Mouse (Mus musculus): ENCODE measurements at regions not wholly inside any gene's neighbourhood (a gene's known extent, or its start where the extent isn't known, plus 50 kb on each side); places are given as distances from the start of the nearest gene placed in this dataset.

- DNase-seq (ENCODE audit: low spot score in 2 of 2), result no peak
Observed at GRCm38 (mm10) chr13:15802043-15802795, 209.4 kb upstream of the Inhba start.

- no peak for DNase-seq (ENCODE audit: low spot score in 2 of 2)
Observed at GRCm38 (mm10) chr13:15803965-15804364, 207.7 kb upstream of the Inhba start.

GRCm38 (mm10) chr13:15806925-15807324 is 204.7 kb upstream of the Inhba start:
- DNase-seq (ENCODE audit: low spot score in 2 of 2), result no peak

GRCm38 (mm10) chr13:15822261-15822850 is 189.3 kb upstream of the Inhba start:
- no peak for DNase-seq (ENCODE audit: low spot score in 2 of 2)

- no peak for DNase-seq (ENCODE audit: low spot score in 2 of 2)
Observed at GRCm38 (mm10) chr13:15845806-15846205, 165.8 kb upstream of the Inhba start.

GRCm38 (mm10) chr13:15848017-15848416 is 163.6 kb upstream of the Inhba start:
- no peak for DNase-seq (ENCODE audit: low spot score in 2 of 2)

GRCm38 (mm10) chr13:15849129-15849528 is 162.5 kb upstream of the Inhba start:
- no peak for DNase-seq (ENCODE audit: low spot score in 2 of 2)

GRCm38 (mm10) chr13:15850358-15850757 is 161.3 kb upstream of the Inhba start:
- DNase-seq (ENCODE audit: low spot score in 2 of 2), result no peak

GRCm38 (mm10) chr13:15853022-15853566 is 158.6 kb upstream of the Inhba start:
- DNase-seq (ENCODE audit: low spot score in 2 of 2), result no peak

GRCm38 (mm10) chr13:15862941-15863340 is 148.7 kb upstream of the Inhba start:
- DNase-seq (ENCODE audit: low spot score in 2 of 2), result no peak

- no peak for DNase-seq (ENCODE audit: low spot score in 2 of 2)
Observed at GRCm38 (mm10) chr13:15863344-15863743, 148.3 kb upstream of the Inhba start.

GRCm38 (mm10) chr13:15867046-15867561 is 144.5 kb upstream of the Inhba start:
- no peak for DNase-seq (ENCODE audit: low spot score in 2 of 2)

- DNase-seq (ENCODE audit: low spot score in 2 of 2), result no peak
Observed at GRCm38 (mm10) chr13:15877606-15878005, 134.0 kb upstream of the Inhba start.

GRCm38 (mm10) chr13:15879576-15879975 is 132.1 kb upstream of the Inhba start:
- no peak for DNase-seq (ENCODE audit: low spot score in 2 of 2)

- DNase-seq (ENCODE audit: low spot score in 2 of 2), result no peak
Observed at GRCm38 (mm10) chr13:15890794-15891193, 120.9 kb upstream of the Inhba start.

GRCm38 (mm10) chr13:15891403-15891802 is 120.2 kb upstream of the Inhba start:
- DNase-seq (ENCODE audit: low spot score in 2 of 2), result no peak

- no peak for DNase-seq (ENCODE audit: low spot score in 2 of 2)
Observed at GRCm38 (mm10) chr13:15898201-15898600, 113.5 kb upstream of the Inhba start.

- no peak for DNase-seq (ENCODE audit: low spot score in 2 of 2)
Observed at GRCm38 (mm10) chr13:15901710-15902675, 109.7 kb upstream of the Inhba start.

GRCm38 (mm10) chr13:15907806-15908205 is 103.8 kb upstream of the Inhba start:
- DNase-seq (ENCODE audit: low spot score in 2 of 2), result no peak

- no peak for DNase-seq (ENCODE audit: low spot score in 2 of 2)
Observed at GRCm38 (mm10) chr13:15910578-15910977, 101.1 kb upstream of the Inhba start.

GRCm38 (mm10) chr13:15911263-15911662 is 100.4 kb upstream of the Inhba start:
- DNase-seq (ENCODE audit: low spot score in 2 of 2), result no peak

GRCm38 (mm10) chr13:15914270-15914669 is 97.4 kb upstream of the Inhba start:
- DNase-seq (ENCODE audit: low spot score in 2 of 2), result no peak

Data from natural killer cell, adult 2 months (primary cell).